Mouse (Mus musculus) myocyte (in vitro differentiated cells): ENCODE measurements around the gene Ptpn1.

Source experiments
- CEBPB ChIP-seq: IDR thresholded peaks from 2 replicates; pipeline ENCODE4 v1.6.1; 2011; ENCODE audit warnings: mild to moderate bottlenecking, moderate library complexity; ENCODE audit not compliant: poor library complexity, insufficient read depth, severe bottlenecking
- E2F4 ChIP-seq: IDR thresholded peaks from one replicate; pipeline ENCODE4 v1.6.1; 2011; ENCODE audit warnings: mild to moderate bottlenecking, control low read depth, moderate library complexity; ENCODE audit not compliant: insufficient read depth
- MAX ChIP-seq: IDR thresholded peaks from one replicate; pipeline ENCODE4 v1.6.1; 2011; ENCODE audit warnings: low read depth, mild to moderate bottlenecking, control low read depth
- MYOD1 ChIP-seq, 3 experiments: IDR thresholded peaks; one replicate each; pipeline ENCODE4 v1.6.1; 2011; ENCODE audit warnings: control low read depth in 2 of 3, low read depth in 2 of 3, mild to moderate bottlenecking in 2 of 3, moderate library complexity in 1 of 3; ENCODE audit not compliant: insufficient read length in 2 of 3, control insufficient read depth in 1 of 3
- MYOG ChIP-seq, 3 experiments: IDR thresholded peaks; one replicate each; pipeline ENCODE4 v1.6.1; 2011; ENCODE audit warnings: control low read depth in 2 of 3, low read depth in 2 of 3, mild to moderate bottlenecking in 2 of 3; ENCODE audit not compliant: insufficient read length in 2 of 3, control insufficient read depth in 1 of 3, insufficient read depth in 1 of 3
- POLR2A ChIP-seq: IDR thresholded peaks from one replicate; pipeline ENCODE4 v1.6.1; 2011; ENCODE audit warnings: low read depth, mild to moderate bottlenecking, control low read depth, moderate library complexity; ENCODE audit not compliant: insufficient read length
- POLR2AphosphoS2 ChIP-seq: IDR thresholded peaks from one replicate; pipeline ENCODE4 v1.6.1; 2011; ENCODE audit warnings: low read depth, control low read depth; ENCODE audit not compliant: insufficient read length
- REST ChIP-seq: IDR thresholded peaks from one replicate; pipeline ENCODE4 v1.6.1; 2011; ENCODE audit warnings: mild to moderate bottlenecking, control low read depth, moderate library complexity; ENCODE audit not compliant: insufficient read depth, insufficient read length
- SRF ChIP-seq: IDR thresholded peaks from one replicate; pipeline ENCODE4 v1.6.1; 2011; ENCODE audit warnings: low read depth; ENCODE audit not compliant: control insufficient read depth, insufficient read length
- TCF12 ChIP-seq: IDR thresholded peaks from one replicate; pipeline ENCODE4 v1.6.1; 2011; ENCODE audit warnings: mild to moderate bottlenecking, control low read depth; ENCODE audit not compliant: poor library complexity, insufficient read depth, severe bottlenecking
- TCF3 ChIP-seq: IDR thresholded peaks from one replicate; pipeline ENCODE4 v1.6.1; 2011; ENCODE audit warnings: low read depth, control low read depth; ENCODE audit not compliant: insufficient read length
- USF1 ChIP-seq: IDR thresholded peaks from one replicate; pipeline ENCODE4 v1.6.1; 2011; ENCODE audit warnings: low read depth, mild to moderate bottlenecking, control low read depth, moderate library complexity

GRCm38 (mm10) chr2:167978271-167978670 lies 46.4 kb downstream of the Ptpn1 start:
- no peak for TF ChIP-seq POLR2A
- no peak for TF ChIP-seq MYOD1 (IDR thresholded peaks at IDR 0.05; ENCODE audit: control insufficient read depth in 1 of 3, insufficient read length in 2 of 3, low read depth in 2 of 3)
- no peak for TF ChIP-seq CEBPB
- TF ChIP-seq TCF12, result no peak
- no peak for TF ChIP-seq E2F4
- TF ChIP-seq MAX, result no peak
- TF ChIP-seq POLR2AphosphoS2, result peak; percentile 33
- no peak for TF ChIP-seq MYOG (IDR thresholded peaks at IDR 0.05; ENCODE audit: control insufficient read depth in 1 of 3, insufficient read depth in 1 of 3, insufficient read length in 2 of 3, low read depth in 2 of 3)
- TF ChIP-seq TCF3, result no peak
- TF ChIP-seq USF1, result no peak
- no peak for TF ChIP-seq REST
- TF ChIP-seq SRF, result no peak
